Mouse (Mus musculus) left cerebral cortex, adult 9 months (tissue): Measurements from ENCODE around the gene Tex35.

ENCODE experiments used
- DNase-seq, 2 experiments: peaks; one replicate each; pipeline ENCODE4 v3.0.0; 2022; ENCODE audit warnings: low spot score in 2 of 2

Gene Tex35

DNA sequence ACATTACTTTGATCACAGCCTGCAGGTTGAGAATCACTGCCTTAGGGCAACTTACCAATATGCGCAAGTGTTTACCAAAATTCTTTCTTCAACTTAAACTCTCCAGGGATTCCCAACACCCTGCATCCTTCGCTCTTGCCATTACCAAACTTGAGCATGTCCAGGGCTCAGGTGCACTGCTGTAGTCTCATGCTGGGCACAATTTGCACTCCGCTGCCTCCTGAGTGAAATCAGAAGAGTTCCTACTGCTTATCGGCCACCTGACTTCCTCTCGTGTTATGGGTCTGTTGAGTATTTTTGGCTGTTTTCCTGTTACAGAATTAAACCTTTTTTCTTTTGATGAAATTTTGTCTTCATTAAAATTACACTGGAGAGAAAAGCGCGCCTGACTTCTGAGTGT, 53.8 kb downstream of the Tex35 start:
- DNase-seq: no peak

DNA sequence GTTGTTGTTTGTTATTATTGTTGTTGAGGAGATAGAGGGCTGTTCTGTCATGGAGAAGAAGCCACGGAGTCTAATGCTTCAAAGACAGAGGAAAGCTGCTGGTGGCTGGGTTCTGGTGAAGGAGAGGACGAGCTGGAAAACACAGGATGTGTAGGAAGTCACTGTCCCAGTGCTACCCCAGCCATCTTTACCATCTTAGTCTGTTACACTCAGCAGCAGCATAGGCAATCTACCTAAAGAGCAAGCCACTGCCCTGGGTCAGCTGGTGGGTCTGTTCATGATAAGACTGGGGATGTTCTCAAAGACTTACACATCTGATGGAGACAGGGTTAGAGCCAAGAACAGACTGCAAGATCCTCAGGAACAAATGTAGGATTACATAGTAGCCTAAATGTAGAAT, 58.6 kb downstream of the Tex35 start:
- DNase-seq: no peak
